Mouse (Mus musculus) cerebellum, adult 11-12 months (tissue): ENCODE measurements around the gene Os9.
A peak's percentile ranks its signal among the peaks of the same experiment; 100 is the strongest.

Experiments used
- DNase-seq: peaks from one replicate; pipeline ENCODE4 v3.0.0; 2022

Os9 gene

GRCm38 (mm10) chr10:127062503-127062902, 58.4 kb downstream of the Os9 start:
- DNase-seq: peak; percentile 39

- DNase-seq: peak; percentile 55
Observed at GRCm38 (mm10) chr10:127062101-127062500, 58.8 kb downstream of the Os9 start.

GRCm38 (mm10) chr10:127061513-127061912, 59.4 kb downstream of the Os9 start:
- no peak for DNase-seq

GRCm38 (mm10) chr10:127061085-127061484, 59.8 kb downstream of the Os9 start:
- DNase-seq: peak; percentile 62

- DNase-seq: peak; percentile 94
Observed at GRCm38 (mm10) chr10:127059968-127060916, 60.7 kb downstream of the Os9 start, which contains the start of gene March9. TSS of gene March9 (minus strand) at chr10:127060184.

- peak; percentile 60 for DNase-seq
Observed at GRCm38 (mm10) chr10:127059174-127059967, 61.6 kb downstream of the Os9 start.

- peak; percentile 54 for DNase-seq
Observed at GRCm38 (mm10) chr10:127058708-127059107, 62.2 kb downstream of the Os9 start.

GRCm38 (mm10) chr10:127058161-127058560, 62.8 kb downstream of the Os9 start:
- DNase-seq: peak; percentile 76

- peak; percentile 56 for DNase-seq
Observed at GRCm38 (mm10) chr10:127056490-127056889, 64.4 kb downstream of the Os9 start.

- DNase-seq: no peak
Observed at GRCm38 (mm10) chr10:127055406-127055805, 65.5 kb downstream of the Os9 start.

GRCm38 (mm10) chr10:127054646-127055045, 66.3 kb downstream of the Os9 start:
- no peak for DNase-seq

- DNase-seq: no peak
Observed at GRCm38 (mm10) chr10:127050119-127050474, 70.8 kb downstream of the Os9 start.

GRCm38 (mm10) chr10:127049395-127050118, 71.4 kb downstream of the Os9 start:
- no peak for DNase-seq

GRCm38 (mm10) chr10:127048608-127049394, 72.1 kb downstream of the Os9 start:
- DNase-seq: no peak

- DNase-seq: no peak
Observed at GRCm38 (mm10) chr10:127047954-127048353, 73.0 kb downstream of the Os9 start, which contains the start of gene Cyp27b1. TSS of gene Cyp27b1 (plus strand) at chr10:127048250.
